Mouse (Mus musculus): ENCODE results near the gene Isyna1.

GRCm38 (mm10) chr8:70646369-70646768, 52.2 kb downstream of the Isyna1 start:
- TF ChIP-seq POLR2A (IDR thresholded peaks at IDR 0.05; ENCODE audit: insufficient read depth, low read depth, low read length) (no peak), CTCF (IDR thresholded peaks at IDR 0.05; ENCODE audit: insufficient read depth, low read depth, low read length) (no peak)

All from olfactory bulb, adult 2 months (tissue).